7 mouse cellular contexts compared by ENCODE assay signal in the genomic region with DNA sequence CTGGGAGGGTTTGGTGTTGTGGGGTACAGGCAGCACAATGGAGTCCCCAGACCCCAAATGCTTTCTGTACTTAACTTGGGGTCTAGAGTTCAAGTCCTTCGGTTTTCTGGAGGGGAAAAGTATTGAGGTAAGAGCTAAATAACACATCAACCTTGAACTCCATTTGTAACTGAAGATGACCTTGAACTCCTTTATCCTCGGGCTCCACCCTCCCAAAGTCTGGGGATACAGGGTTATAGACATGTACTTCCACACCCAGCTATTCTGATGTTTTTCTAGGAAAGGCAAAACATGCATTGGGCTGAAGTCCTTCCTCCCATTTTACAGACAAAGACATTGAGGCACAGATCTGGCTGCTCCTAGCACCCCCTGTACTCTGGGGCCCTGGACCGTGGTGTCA. TPM values are rescaled to one million over a fixed set of nuclear protein-coding genes. Genes with fewer than 3 reads are reported as not detected.
DNase-seq lines count a peak whose midpoint lies in the region; ATAC-seq and TF ChIP-seq lines count a peak whose summit lies in the region.

No protein-coding gene starts in this region.

- 75% methylated on average over 3 of the region's 3 CpGs for WGBS in hindbrain, embryonic 11.5 days
- 62% methylated on average over 3 of the region's 3 CpGs for WGBS in liver, embryonic 14.5 days (ENCODE audit: insufficient replicate concordance)

- H3K4me2 ChIP-seq in hindbrain, embryonic 11.5 days (replicated peaks; ENCODE audit: low read depth, low read length): peak overlapping the region; percentile 48; the same call in 1 of the 2 replicates
- peak overlapping the region; percentile 44 for H3K4me2 ChIP-seq in liver, embryonic 14.5 days (ENCODE audit: low read depth)

- no peaks in the 10 kb centered on the region for H3K36me3 ChIP-seq in megakaryocyte, embryonic 14.5 days (replicated peaks; ENCODE audit: low read length)
- H3K36me3 ChIP-seq in hindbrain, embryonic 11.5 days (ENCODE audit: control insufficient read depth, insufficient read depth, low read length): no peaks in the 10 kb centered on the region
- H3K36me3 ChIP-seq in liver, embryonic 14.5 days (replicated peaks; ENCODE audit: control insufficient read depth, insufficient read depth, low read depth): no peaks in the 10 kb centered on the region

- no peak overlapping the region for H3K9ac ChIP-seq in hindbrain, embryonic 11.5 days (ENCODE audit: low read depth, low read length)
- no peak overlapping the region for H3K9ac ChIP-seq in liver, embryonic 14.5 days (replicated peaks)

- peak overlapping the region; percentile 90 for H3K4me3 ChIP-seq in megakaryocyte, embryonic 14.5 days (replicated peaks)
- H3K4me3 ChIP-seq in hindbrain, embryonic 11.5 days (ENCODE audit: low read depth, low read length): no peak overlapping the region
- no peak overlapping the region for H3K4me3 ChIP-seq in liver, embryonic 14.5 days (ENCODE audit: insufficient read depth in 1 of 2, low read depth in 2 of 2, low read length in 2 of 2)

- DNase-seq in hindbrain, embryonic 11.5 days (ENCODE audit: low spot score): no peak
- DNase-seq in liver, embryonic 14.5 days (ENCODE audit: low read depth in 3 of 3, low spot score in 3 of 3): no peak
- DNase-seq in spleen, adult 18-20 months: no peak

- H3K27me3 ChIP-seq in megakaryocyte, embryonic 14.5 days (replicated peaks): peaks cover 96% of the 10 kb centered on the region
- H3K27me3 ChIP-seq in hindbrain, embryonic 11.5 days (ENCODE audit: control insufficient read depth, insufficient read depth, low read length): peaks cover 6% of the 10 kb centered on the region
- peaks cover 13% of the 10 kb centered on the region for H3K27me3 ChIP-seq in liver, embryonic 14.5 days (ENCODE audit: control insufficient read depth, insufficient read depth, low read length)

- no peak overlapping the region for H3K27ac ChIP-seq in hindbrain, embryonic 11.5 days (ENCODE audit: low read depth, low read length)
- no peak overlapping the region for H3K27ac ChIP-seq in liver, embryonic 14.5 days

- TF ChIP-seq EP300 in liver, embryonic 14.5 days (IDR thresholded peaks at IDR 0.05; ENCODE audit: low read depth): no peak

- H3K9me3 ChIP-seq in megakaryocyte, embryonic 14.5 days: no peaks in the 10 kb centered on the region
- no peaks in the 10 kb centered on the region for H3K9me3 ChIP-seq in hindbrain, embryonic 11.5 days (ENCODE audit: control insufficient read depth, low read length)
- H3K9me3 ChIP-seq in liver, embryonic 14.5 days (ENCODE audit: control insufficient read depth, low read length): no peaks in the 10 kb centered on the region

- peaks cover 24% of the 10 kb centered on the region for H3K4me1 ChIP-seq in megakaryocyte, embryonic 14.5 days
- H3K4me1 ChIP-seq in hindbrain, embryonic 11.5 days (replicated peaks; ENCODE audit: control insufficient read depth, insufficient read depth, low read length): peaks cover 16% of the 10 kb centered on the region
- H3K4me1 ChIP-seq in liver, embryonic 14.5 days (replicated peaks; ENCODE audit: control insufficient read depth in 2 of 2, insufficient read depth in 2 of 2, low read length in 1 of 2): peaks cover 3 to 6% of the 10 kb centered on the region in 2 experiments; a peak in 3 of 4 replicates

- no peak for ATAC-seq in megakaryocyte, adult 5-6 weeks (ENCODE audit: poor library complexity, severe bottlenecking)
- no peak for ATAC-seq in hindbrain, embryonic 11.5 days (ENCODE audit: low FRiP score)
- no peak for ATAC-seq in liver, embryonic 14.5 days (ENCODE audit: insufficient read depth)
- no peak for ATAC-seq in erythroblast, adult 5-6 weeks (replicated peaks; ENCODE audit: low FRiP score, poor library complexity, severe bottlenecking)
- no peak for ATAC-seq in erythroid progenitor cell, adult 5-6 weeks (replicated peaks; ENCODE audit: low FRiP score, poor library complexity, severe bottlenecking)

- TF ChIP-seq CTCF in liver, embryonic 14.5 days (IDR thresholded peaks at IDR 0.05; ENCODE audit: low read depth): no peak

RNA-seq across cellular contexts. Expression of gene Flrt1, which starts 38.9 kb away (rescaled TPM):
- not detected in 2 replicates for polyA plus RNA-seq in megakaryocyte, embryonic 14.5 days (2012; ENCODE audit: insufficient read depth, low replicate concordance)
- not detected in 2 replicates for total RNA-seq in megakaryocyte, adult 5-6 weeks (2015)
- not detected in 2 replicates for total RNA-seq in megakaryocyte, adult 5-6 weeks (2017)
- 4.6 and 5.6 TPM in 2 replicates for polyA plus RNA-seq in hindbrain, embryonic 11.5 days (2014; fragmentation: Nextera tagmentation; extraction: Ambion mirVana)
- 0.01 and 0.02 TPM in 2 replicates for polyA plus RNA-seq in liver, embryonic 14.5 days (2012; rRNA removed)
- 0.08 and 0.09 TPM in 2 replicates for polyA plus RNA-seq in liver, embryonic 14.5 days (2014; fragmentation: Nextera tagmentation; extraction: Ambion mirVana)
- total RNA-seq in erythroblast, adult 5-6 weeks (2015; ENCODE audit: low replicate concordance): not detected in 2 replicates
- not detected in 2 replicates for total RNA-seq in erythroblast, adult 5-6 weeks (2017; ENCODE audit: low replicate concordance)
- total RNA-seq in erythroid progenitor cell, adult 5-6 weeks (2015; ENCODE audit: low replicate concordance): not detected in 2 replicates
- not detected in 2 replicates for total RNA-seq in erythroid progenitor cell, adult 5-6 weeks (2017; ENCODE audit: low replicate concordance)
